In genomic region chr4:144404456-144405086, GRCm38 (mm10) we compare ENCODE assay signal across 8 mouse cellular contexts. TPM values are rescaled to one million over a fixed set of nuclear protein-coding genes. Genes with fewer than 3 reads are reported as not detected.
A peak's percentile ranks its signal among the peaks of the same experiment; 100 is the strongest.
DNase-seq lines count a peak whose midpoint lies in the region; ATAC-seq and TF ChIP-seq lines count a peak whose summit lies in the region.
"Had no signal": no experiment of that assay in that cellular context is flagged by ENCODE, and none has a peak within 500 bp of the region (broad histone marks: within the 10 kb centered on the region; RNA-seq: fewer than 3 reads in every experiment).

No protein-coding gene starts in this region.

- no peak overlapping the region for H3K9ac ChIP-seq in intestine, embryonic 14.5 days (ENCODE audit: low read length)
- no peak overlapping the region for H3K9ac ChIP-seq in liver, embryonic 14.5 days (replicated peaks)
- H3K9ac ChIP-seq in neural tube, embryonic 11.5 days (ENCODE audit: low read length) = no peak overlapping the region; the same call in 1 of the 2 replicates

- H3K4me3 ChIP-seq in embryonic fibroblast, embryonic 13.5 days (ENCODE audit: insufficient read depth, low read length) = no peak overlapping the region
- H3K4me3 ChIP-seq in intestine, embryonic 14.5 days (ENCODE audit: low read depth, low read length) = peak overlapping the region; percentile 12
- H3K4me3 ChIP-seq in liver, embryonic 14.5 days (ENCODE audit: insufficient read depth in 1 of 2, low read depth in 2 of 2, low read length in 2 of 2) = peak overlapping the region in 1 of 2 experiments; percentile 29; a peak in 1 of 4 replicates
- H3K4me3 ChIP-seq in neural tube, embryonic 11.5 days (ENCODE audit: low read depth, low read length) = peak overlapping the region; percentile 8; the same call in 1 of the 2 replicates

- H3K27me3 ChIP-seq in intestine, embryonic 14.5 days (replicated peaks; ENCODE audit: control insufficient read depth, insufficient read depth, low read length) = no peaks in the 10 kb centered on the region
- no peaks in the 10 kb centered on the region for H3K27me3 ChIP-seq in liver, embryonic 14.5 days (ENCODE audit: control insufficient read depth, insufficient read depth, low read length)
- H3K27me3 ChIP-seq in neural tube, embryonic 11.5 days (ENCODE audit: control insufficient read depth, insufficient read depth, low read length) = no peaks in the 10 kb centered on the region

- H3K9me3 ChIP-seq in intestine, embryonic 14.5 days (ENCODE audit: control insufficient read depth, low read length) = no peaks in the 10 kb centered on the region
- H3K9me3 ChIP-seq in liver, embryonic 14.5 days (ENCODE audit: control insufficient read depth, low read length) = no peaks in the 10 kb centered on the region
- H3K9me3 ChIP-seq in neural tube, embryonic 11.5 days (ENCODE audit: control insufficient read depth, low read length) = no peaks in the 10 kb centered on the region

- ATAC-seq in intestine, embryonic 14.5 days (replicated peaks; ENCODE audit: low FRiP score, low TSS enrichment, low read depth) = peak; percentile 88
- ATAC-seq in liver, embryonic 14.5 days (ENCODE audit: insufficient read depth) = no peak; the same call in 1 of the 2 replicates
- ATAC-seq in neural tube, embryonic 11.5 days (ENCODE audit: insufficient read depth, low FRiP score, low TSS enrichment) = no peak

- 6% methylated on average over 17 of the region's 17 CpGs for WGBS in intestine, embryonic 14.5 days
- 4% methylated on average over 17 of the region's 17 CpGs for WGBS in liver, embryonic 14.5 days (ENCODE audit: insufficient replicate concordance)
- 10% methylated on average over 16 of the region's 17 CpGs for WGBS in neural tube, embryonic 11.5 days

- no peak for TF ChIP-seq CTCF in embryonic fibroblast, embryonic 13.5 days (IDR thresholded peaks at IDR 0.05; ENCODE audit: borderline replicate concordance, insufficient read depth, low read length)
- TF ChIP-seq CTCF in liver, embryonic 14.5 days (IDR thresholded peaks at IDR 0.05; ENCODE audit: low read depth) = no peak

- TF ChIP-seq EP300 in liver, embryonic 14.5 days (IDR thresholded peaks at IDR 0.05; ENCODE audit: low read depth) = no peak

- 0 out of 2 replicates have a peak, but pooled peaks have one; percentile 20 for TF ChIP-seq POLR2A in embryonic fibroblast, embryonic 13.5 days (IDR thresholded peaks at IDR 0.05; ENCODE audit: low read depth, low read length)

- peak overlapping the region; percentile 40 for H3K4me2 ChIP-seq in intestine, embryonic 14.5 days (ENCODE audit: low read length)
- H3K4me2 ChIP-seq in liver, embryonic 14.5 days (ENCODE audit: low read depth) = peak overlapping the region; percentile 19
- peak overlapping the region; percentile 33 for H3K4me2 ChIP-seq in neural tube, embryonic 11.5 days (ENCODE audit: low read depth)

- H3K27ac ChIP-seq in embryonic fibroblast, embryonic 13.5 days (ENCODE audit: insufficient read depth, low read length) = peak overlapping the region; percentile 15
- H3K27ac ChIP-seq in intestine, embryonic 14.5 days (ENCODE audit: low read depth) = peak overlapping the region; percentile 16; the same call in 1 of the 2 replicates
- no peak overlapping the region for H3K27ac ChIP-seq in liver, embryonic 14.5 days
- no peak overlapping the region for H3K27ac ChIP-seq in neural tube, embryonic 11.5 days (ENCODE audit: low read depth, low read length)

- H3K36me3 ChIP-seq in intestine, embryonic 14.5 days (ENCODE audit: control insufficient read depth, insufficient read depth, low read length) = no peaks in the 10 kb centered on the region
- H3K36me3 ChIP-seq in liver, embryonic 14.5 days (replicated peaks; ENCODE audit: control insufficient read depth, insufficient read depth, low read depth) = no peaks in the 10 kb centered on the region
- no peaks in the 10 kb centered on the region for H3K36me3 ChIP-seq in neural tube, embryonic 11.5 days (ENCODE audit: control insufficient read depth, insufficient read depth, low read length)

- H3K4me1 ChIP-seq in embryonic fibroblast, embryonic 13.5 days (ENCODE audit: control insufficient read depth, insufficient read depth, low read length) = no peaks in the 10 kb centered on the region
- H3K4me1 ChIP-seq in intestine, embryonic 14.5 days (replicated peaks; ENCODE audit: control insufficient read depth, insufficient read depth, low read length) = no peaks in the 10 kb centered on the region
- H3K4me1 ChIP-seq in liver, embryonic 14.5 days (replicated peaks; ENCODE audit: control insufficient read depth in 2 of 2, insufficient read depth in 2 of 2, low read length in 1 of 2) = no peaks in the 10 kb centered on the region
- no peaks in the 10 kb centered on the region for H3K4me1 ChIP-seq in neural tube, embryonic 11.5 days (ENCODE audit: control insufficient read depth, insufficient read depth, low read length)

- DNase-seq in embryo, embryonic 10 days (ENCODE audit: low spot score) = peak; percentile 79
- peak; percentile 79 for DNase-seq in intestine, embryonic 14.5 days (ENCODE audit: low spot score)
- DNase-seq in liver, embryonic 14.5 days (ENCODE audit: low read depth in 3 of 3, low spot score in 3 of 3) = no peak
- DNase-seq in neural tube, embryonic 11.5 days (ENCODE audit: low spot score) = peak; percentile 40
- no peak for DNase-seq in spleen, adult 18-20 months
- DNase-seq in adipocyte (ENCODE audit: low spot score) = no peak

RNA-seq across cellular contexts. Expression of gene Pramef12, which starts 3.7 kb away (rescaled TPM):
- polyA plus RNA-seq in embryonic fibroblast, embryonic 13.5 days (2011; ENCODE audit: insufficient read length, low read depth, missing spikeins) = not detected in 2 replicates
- polyA plus RNA-seq in intestine, embryonic 14.5 days (2014; fragmentation: Nextera tagmentation; extraction: Ambion mirVana) = 0.11 TPM in 1 of 2 replicates, not detected in the other
- not detected in 2 replicates for polyA plus RNA-seq in liver, embryonic 14.5 days (2012; rRNA removed)
- polyA plus RNA-seq in liver, embryonic 14.5 days (2014; fragmentation: Nextera tagmentation; extraction: Ambion mirVana) = not detected in 2 replicates
- polyA plus RNA-seq in neural tube, embryonic 11.5 days (2014; fragmentation: Nextera tagmentation; extraction: Ambion mirVana) = not detected in 2 replicates
- polyA plus RNA-seq: cortical plate, adult 2 months had no signal

RNA-seq across cellular contexts. Expression of gene Pramef20, which starts 26.8 kb away (rescaled TPM):
- polyA plus RNA-seq in embryonic fibroblast, embryonic 13.5 days (2011; ENCODE audit: insufficient read length, low read depth, missing spikeins) = not detected in 2 replicates
- polyA plus RNA-seq in intestine, embryonic 14.5 days (2014; fragmentation: Nextera tagmentation; extraction: Ambion mirVana) = not detected in 2 replicates
- not detected in 2 replicates for polyA plus RNA-seq in liver, embryonic 14.5 days (2012; rRNA removed)
- polyA plus RNA-seq in liver, embryonic 14.5 days (2014; fragmentation: Nextera tagmentation; extraction: Ambion mirVana) = not detected in 2 replicates
- not detected in 2 replicates for polyA plus RNA-seq in neural tube, embryonic 11.5 days (2014; fragmentation: Nextera tagmentation; extraction: Ambion mirVana)
- polyA plus RNA-seq: cortical plate, adult 2 months had no signal

RNA-seq across cellular contexts. Expression of gene 1700012P22Rik, which starts 34.0 kb away (rescaled TPM):
- not detected in 2 replicates for polyA plus RNA-seq in embryonic fibroblast, embryonic 13.5 days (2011; ENCODE audit: insufficient read length, low read depth, missing spikeins)
- not detected in 2 replicates for polyA plus RNA-seq in intestine, embryonic 14.5 days (2014; fragmentation: Nextera tagmentation; extraction: Ambion mirVana)
- polyA plus RNA-seq in liver, embryonic 14.5 days (2012; rRNA removed) = not detected in 2 replicates
- polyA plus RNA-seq in liver, embryonic 14.5 days (2014; fragmentation: Nextera tagmentation; extraction: Ambion mirVana) = not detected in 2 replicates
- not detected in 2 replicates for polyA plus RNA-seq in neural tube, embryonic 11.5 days (2014; fragmentation: Nextera tagmentation; extraction: Ambion mirVana)
- polyA plus RNA-seq: cortical plate, adult 2 months had no signal

RNA-seq across cellular contexts. Expression of gene Gm13119, which starts 46.8 kb away (rescaled TPM):
- not detected in 2 replicates for polyA plus RNA-seq in embryonic fibroblast, embryonic 13.5 days (2011; ENCODE audit: insufficient read length, low read depth, missing spikeins)
- polyA plus RNA-seq in intestine, embryonic 14.5 days (2014; fragmentation: Nextera tagmentation; extraction: Ambion mirVana) = not detected in 2 replicates
- polyA plus RNA-seq in liver, embryonic 14.5 days (2012; rRNA removed) = not detected in 2 replicates
- polyA plus RNA-seq in liver, embryonic 14.5 days (2014; fragmentation: Nextera tagmentation; extraction: Ambion mirVana) = not detected in 2 replicates
- not detected in 2 replicates for polyA plus RNA-seq in neural tube, embryonic 11.5 days (2014; fragmentation: Nextera tagmentation; extraction: Ambion mirVana)
- polyA plus RNA-seq: cortical plate, adult 2 months had no signal

RNA-seq across cellular contexts. Expression of gene Gm9944, which starts 48.5 kb away (rescaled TPM):
- not detected in 2 replicates for polyA plus RNA-seq in embryonic fibroblast, embryonic 13.5 days (2011; ENCODE audit: insufficient read length, low read depth, missing spikeins)
- not detected in 2 replicates for polyA plus RNA-seq in intestine, embryonic 14.5 days (2014; fragmentation: Nextera tagmentation; extraction: Ambion mirVana)
- polyA plus RNA-seq in liver, embryonic 14.5 days (2012; rRNA removed) = not detected in 2 replicates
- polyA plus RNA-seq in liver, embryonic 14.5 days (2014; fragmentation: Nextera tagmentation; extraction: Ambion mirVana) = not detected in 2 replicates
- not detected in 2 replicates for polyA plus RNA-seq in neural tube, embryonic 11.5 days (2014; fragmentation: Nextera tagmentation; extraction: Ambion mirVana)
- polyA plus RNA-seq: cortical plate, adult 2 months had no signal

Comparison
In these comparisons a context has a peak if more than half of its experiments do, and no peak if none do; other contexts are left out.
1. DNase-seq: peak in embryo, embryonic 10 days (single experiment), intestine, embryonic 14.5 days (single experiment) and neural tube, embryonic 11.5 days (single experiment); none in liver, embryonic 14.5 days (0 of 3), spleen, adult 18-20 months (0 of 2) and adipocyte (single experiment).
2. H3K27ac ChIP-seq: peak in embryonic fibroblast, embryonic 13.5 days (single experiment) and intestine, embryonic 14.5 days (single experiment); none in liver, embryonic 14.5 days (single experiment) and neural tube, embryonic 11.5 days (single experiment).
3. Peak in every context shown above with its lines, with median percentiles within 50 percentile points of each other: H3K4me2 ChIP-seq.